Mouse (Mus musculus) monocyte, adult 2 months (primary cell): ENCODE results near the gene Pgm5.
A peak's percentile ranks its signal among the peaks of the same experiment; 100 is the strongest.

Source experiments
- DNase-seq, 2 experiments: peaks; one replicate each; pipeline ENCODE4 v3.0.0; 2022; ENCODE audit warnings: low spot score in 2 of 2, low read depth in 1 of 2

Pgm5 gene

GRCm38 (mm10) chr19:24671571-24671970, 190.1 kb downstream of the Pgm5 start:
- no peak for DNase-seq

GRCm38 (mm10) chr19:24667527-24667926, 194.1 kb downstream of the Pgm5 start:
- no peak for DNase-seq

GRCm38 (mm10) chr19:24665771-24666170, 195.9 kb downstream of the Pgm5 start:
- DNase-seq = no peak

GRCm38 (mm10) chr19:24662346-24662745, 199.3 kb downstream of the Pgm5 start:
- no peak for DNase-seq

GRCm38 (mm10) chr19:24656981-24657380, 204.7 kb downstream of the Pgm5 start:
- DNase-seq = no peak

GRCm38 (mm10) chr19:24653230-24653799, 208.3 kb downstream of the Pgm5 start:
- DNase-seq = no peak

GRCm38 (mm10) chr19:24652342-24653019, 209.2 kb downstream of the Pgm5 start:
- no peak for DNase-seq

- no peak for DNase-seq
These were observed 210.1 kb downstream of the Pgm5 start for GRCm38 (mm10) chr19:24651595-24651994.

GRCm38 (mm10) chr19:24650428-24650827, 211.2 kb downstream of the Pgm5 start:
- no peak for DNase-seq

- no peak for DNase-seq
These were observed 213.6 kb downstream of the Pgm5 start for GRCm38 (mm10) chr19:24648016-24648415.

- DNase-seq = peak in 1 of 2 experiments; percentile 4
These were observed 215.4 kb downstream of the Pgm5 start for GRCm38 (mm10) chr19:24646162-24646829.

GRCm38 (mm10) chr19:24644971-24645370, 216.7 kb downstream of the Pgm5 start:
- DNase-seq = no peak

GRCm38 (mm10) chr19:24640982-24641381, 220.7 kb downstream of the Pgm5 start:
- no peak for DNase-seq

GRCm38 (mm10) chr19:24637988-24638387, 223.7 kb downstream of the Pgm5 start:
- DNase-seq = no peak

- DNase-seq = no peak
These were observed 225.0 kb downstream of the Pgm5 start for GRCm38 (mm10) chr19:24636616-24637015.

GRCm38 (mm10) chr19:24634602-24635001, 227.1 kb downstream of the Pgm5 start:
- DNase-seq = peak in 1 of 2 experiments; percentile 22
